Mouse (Mus musculus): ENCODE measurements around the gene Tpcn2. TPM values are rescaled to one million over a fixed set of nuclear protein-coding genes. Genes with fewer than 3 reads are reported as not detected.

The Tpcn2 gene
- polyA plus RNA-seq, 1 experiment, result 49.2 TPM

DNA sequence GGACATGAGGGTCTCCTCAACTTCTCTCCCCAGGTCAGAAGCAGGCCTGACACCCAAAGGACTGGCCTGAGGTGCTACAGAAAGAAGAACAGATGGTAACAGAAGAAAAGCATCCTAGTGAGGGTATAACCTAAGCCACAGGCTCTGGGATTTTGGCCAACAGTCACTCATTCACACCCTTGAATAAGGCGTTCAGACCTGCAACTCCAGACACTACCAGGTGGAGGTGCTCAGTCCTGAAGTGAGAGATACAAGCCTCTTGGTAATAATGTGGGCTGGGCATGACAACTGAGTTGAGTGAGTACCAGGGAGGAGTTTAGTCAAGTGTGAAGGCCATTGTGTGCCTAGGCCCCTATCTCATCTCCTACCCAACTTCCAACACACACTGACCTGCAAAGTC lies 129.7 kb downstream of the Tpcn2 start:
- WGBS, result 91% methylated on average over 1 of the region's 1 CpGs

DNA sequence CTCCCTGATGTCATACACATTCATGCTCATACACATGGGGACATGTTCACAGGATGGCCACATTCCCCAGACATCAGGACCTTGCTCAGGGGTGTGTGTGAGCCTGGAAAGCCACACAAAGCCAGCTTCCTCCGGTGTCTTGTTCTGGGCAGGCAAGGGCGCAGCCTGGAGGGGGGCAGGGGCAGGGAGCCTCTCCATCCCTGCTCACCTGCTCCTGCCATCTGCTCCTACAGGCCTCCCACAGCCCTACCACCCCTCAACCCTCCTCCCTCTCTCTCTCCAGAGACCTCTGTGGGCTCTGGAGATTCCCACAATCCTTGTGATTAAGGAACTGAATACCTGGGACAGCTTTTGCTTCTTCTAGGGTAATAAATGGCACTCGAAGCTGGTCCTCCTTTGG lies 132.0 kb downstream of the Tpcn2 start:
- 79% methylated on average over 3 of the region's 3 CpGs for whole genome bisulfite sequencing
- Histone ChIP-seq H3K36me3 (ENCODE audit: control insufficient read depth, insufficient read depth, low read length) (no peaks in the 10 kb centered on the region), H3K4me3 (ENCODE audit: control insufficient read depth, insufficient read depth, low read length) (no peak overlapping the region), H3K4me1 (replicated peaks; ENCODE audit: control insufficient read depth, insufficient read depth, low read length) (no peaks in the 10 kb centered on the region), H3K27me3 (ENCODE audit: control insufficient read depth, insufficient read depth, low read length) (no peaks in the 10 kb centered on the region), H3K27ac (ENCODE audit: control insufficient read depth, insufficient read depth, low read length) (no peak overlapping the region)
- no peak for DNase-seq
- TF ChIP-seq CTCF (IDR thresholded peaks at IDR 0.05; ENCODE audit: borderline replicate concordance, control insufficient read depth, extremely low read depth, insufficient read depth, low read length, poor library complexity) (no peak), POLR2A (IDR thresholded peaks at IDR 0.05; ENCODE audit: control insufficient read depth, extremely low read depth, insufficient read depth, low read length, poor library complexity) (no peak)

More for the DNA sequence above, 129.7 kb downstream of the Tpcn2 start:
- TF ChIP-seq CTCF (IDR thresholded peaks at IDR 0.05; ENCODE audit: borderline replicate concordance, control insufficient read depth, extremely low read depth, insufficient read depth, low read length, poor library complexity) (no peak), POLR2A (IDR thresholded peaks at IDR 0.05; ENCODE audit: control insufficient read depth, extremely low read depth, insufficient read depth, low read length, poor library complexity) (no peak)
- DNase-seq, result no peak
- H3K27ac ChIP-seq (ENCODE audit: control insufficient read depth, insufficient read depth, low read length), result no peak overlapping the region
- H3K4me1 ChIP-seq (replicated peaks; ENCODE audit: control insufficient read depth, insufficient read depth, low read length), result no peaks in the 10 kb centered on the region
- no peaks in the 10 kb centered on the region for H3K36me3 ChIP-seq (ENCODE audit: control insufficient read depth, insufficient read depth, low read length)
- H3K4me3 ChIP-seq (ENCODE audit: control insufficient read depth, insufficient read depth, low read length), result no peak overlapping the region
- no peaks in the 10 kb centered on the region for H3K27me3 ChIP-seq (ENCODE audit: control insufficient read depth, insufficient read depth, low read length)

DNA sequence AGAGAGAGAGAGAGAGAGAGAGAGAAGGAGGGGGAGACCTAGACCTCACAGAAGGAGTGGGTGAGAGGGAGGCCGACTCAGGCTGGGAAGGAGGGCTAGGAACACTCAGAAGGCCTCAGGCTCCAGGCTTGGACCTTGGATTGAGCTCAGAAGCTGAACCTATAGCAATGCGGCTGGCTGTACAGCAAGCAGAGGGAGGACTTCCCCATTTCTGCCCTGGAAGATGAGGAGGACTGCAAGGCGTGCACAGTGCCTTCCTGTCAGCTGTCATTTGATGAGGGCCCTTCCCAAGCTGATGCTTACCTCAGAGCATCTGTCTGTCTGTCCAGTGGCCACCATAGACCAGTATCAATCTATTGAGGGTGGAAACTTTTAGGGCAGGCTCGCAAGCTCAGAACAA lies 134.9 kb downstream of the Tpcn2 start:
- H3K4me3 ChIP-seq (ENCODE audit: control insufficient read depth, insufficient read depth, low read length), result no peak overlapping the region
- H3K36me3 ChIP-seq (ENCODE audit: control insufficient read depth, insufficient read depth, low read length), result no peaks in the 10 kb centered on the region
- no peaks in the 10 kb centered on the region for H3K27me3 ChIP-seq (ENCODE audit: control insufficient read depth, insufficient read depth, low read length)
- TF ChIP-seq CTCF (IDR thresholded peaks at IDR 0.05; ENCODE audit: borderline replicate concordance, control insufficient read depth, extremely low read depth, insufficient read depth, low read length, poor library complexity) (no peak), POLR2A (IDR thresholded peaks at IDR 0.05; ENCODE audit: control insufficient read depth, extremely low read depth, insufficient read depth, low read length, poor library complexity) (no peak)
- no peaks in the 10 kb centered on the region for H3K4me1 ChIP-seq (replicated peaks; ENCODE audit: control insufficient read depth, insufficient read depth, low read length)
- 43% methylated on average over 4 of the region's 4 CpGs for WGBS
- no peak for DNase-seq
- H3K27ac ChIP-seq (ENCODE audit: control insufficient read depth, insufficient read depth, low read length), result no peak overlapping the region

DNA sequence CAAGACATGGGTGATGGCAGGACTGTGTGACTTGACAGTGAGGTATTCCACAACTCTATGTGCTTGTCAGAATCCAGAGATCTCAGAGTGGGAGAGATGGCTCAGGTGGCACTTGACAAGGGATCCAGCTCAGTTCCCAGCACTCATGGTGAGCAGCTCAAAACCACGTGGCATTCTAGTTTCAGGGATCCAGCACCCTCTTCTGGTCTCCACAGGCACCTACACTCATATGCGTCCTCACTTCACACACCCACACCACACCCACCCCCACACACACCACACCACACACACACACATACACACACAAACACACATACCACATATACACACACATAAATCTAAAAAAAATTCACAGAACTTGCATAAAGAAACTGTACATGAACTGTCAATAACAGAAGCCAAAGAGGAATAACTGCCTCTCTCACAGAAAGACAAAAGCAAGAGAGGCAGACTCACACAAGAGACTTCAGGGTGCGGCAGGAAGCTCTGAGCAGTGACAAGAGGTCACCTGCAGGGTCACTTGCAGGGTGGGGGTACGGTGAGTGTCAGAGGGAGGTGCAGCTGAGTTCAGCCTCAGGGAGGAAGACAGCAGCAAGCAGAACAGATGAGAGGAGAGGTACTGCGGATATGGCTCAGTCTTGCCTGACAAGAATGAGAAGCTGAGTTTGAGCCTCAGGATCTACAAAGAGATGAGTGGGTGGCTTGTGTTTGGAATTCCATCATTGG lies 135.7 kb downstream of the Tpcn2 start:
- TF ChIP-seq POLR2A (IDR thresholded peaks at IDR 0.05; ENCODE audit: control insufficient read depth, extremely low read depth, insufficient read depth, low read length, poor library complexity) (no peak), CTCF (IDR thresholded peaks at IDR 0.05; ENCODE audit: borderline replicate concordance, control insufficient read depth, extremely low read depth, insufficient read depth, low read length, poor library complexity) (no peak)
- WGBS, result 87% methylated on average over 5 of the region's 5 CpGs
- Histone ChIP-seq H3K36me3 (ENCODE audit: control insufficient read depth, insufficient read depth, low read length) (no peaks in the 10 kb centered on the region), H3K27me3 (ENCODE audit: control insufficient read depth, insufficient read depth, low read length) (no peaks in the 10 kb centered on the region), H3K27ac (ENCODE audit: control insufficient read depth, insufficient read depth, low read length) (no peak overlapping the region), H3K4me1 (replicated peaks; ENCODE audit: control insufficient read depth, insufficient read depth, low read length) (no peaks in the 10 kb centered on the region), H3K4me3 (ENCODE audit: control insufficient read depth, insufficient read depth, low read length) (no peak overlapping the region)
- DNase-seq, result no peak

DNA sequence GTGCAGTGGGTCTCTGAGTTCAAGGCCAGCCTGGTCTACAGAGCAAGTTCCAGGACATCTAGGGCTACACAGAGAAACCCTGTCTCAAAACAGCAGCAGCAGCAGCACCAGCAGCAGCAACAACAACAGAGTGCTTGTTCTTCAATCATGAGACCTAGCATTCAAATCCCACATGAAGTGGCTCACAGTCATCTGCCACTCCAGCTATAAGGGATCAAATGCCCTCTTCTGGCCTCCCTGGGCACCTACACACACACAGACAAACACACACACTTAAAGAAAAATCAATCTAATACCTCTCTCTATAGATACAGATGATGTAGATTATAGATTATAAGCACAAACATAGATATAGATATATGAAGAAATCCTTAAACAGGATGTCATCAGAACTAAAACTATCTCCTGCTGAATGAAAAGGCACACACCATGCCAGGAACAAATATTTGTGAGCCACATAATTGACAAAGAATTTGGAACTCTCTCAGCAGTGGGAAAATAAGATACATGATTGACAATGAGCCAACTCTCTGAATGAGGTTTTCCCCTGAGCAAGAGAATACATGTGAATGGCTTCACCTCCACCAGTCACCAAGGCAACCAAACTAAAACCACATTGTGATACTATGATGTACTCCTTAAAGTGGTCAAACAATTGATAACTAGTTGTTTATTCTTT lies 137.4 kb downstream of the Tpcn2 start:
- Histone ChIP-seq H3K4me1 (replicated peaks; ENCODE audit: control insufficient read depth, insufficient read depth, low read length) (no peaks in the 10 kb centered on the region), H3K36me3 (ENCODE audit: control insufficient read depth, insufficient read depth, low read length) (no peaks in the 10 kb centered on the region), H3K27me3 (ENCODE audit: control insufficient read depth, insufficient read depth, low read length) (no peaks in the 10 kb centered on the region), H3K27ac (ENCODE audit: control insufficient read depth, insufficient read depth, low read length) (no peak overlapping the region), H3K4me3 (ENCODE audit: control insufficient read depth, insufficient read depth, low read length) (no peak overlapping the region)
- no peak for DNase-seq
- no peak for TF ChIP-seq POLR2A (IDR thresholded peaks at IDR 0.05; ENCODE audit: control insufficient read depth, extremely low read depth, insufficient read depth, low read length, poor library complexity)
- TF ChIP-seq CTCF (IDR thresholded peaks at IDR 0.05; ENCODE audit: borderline replicate concordance, control insufficient read depth, extremely low read depth, insufficient read depth, low read length, poor library complexity), result no peak

DNA sequence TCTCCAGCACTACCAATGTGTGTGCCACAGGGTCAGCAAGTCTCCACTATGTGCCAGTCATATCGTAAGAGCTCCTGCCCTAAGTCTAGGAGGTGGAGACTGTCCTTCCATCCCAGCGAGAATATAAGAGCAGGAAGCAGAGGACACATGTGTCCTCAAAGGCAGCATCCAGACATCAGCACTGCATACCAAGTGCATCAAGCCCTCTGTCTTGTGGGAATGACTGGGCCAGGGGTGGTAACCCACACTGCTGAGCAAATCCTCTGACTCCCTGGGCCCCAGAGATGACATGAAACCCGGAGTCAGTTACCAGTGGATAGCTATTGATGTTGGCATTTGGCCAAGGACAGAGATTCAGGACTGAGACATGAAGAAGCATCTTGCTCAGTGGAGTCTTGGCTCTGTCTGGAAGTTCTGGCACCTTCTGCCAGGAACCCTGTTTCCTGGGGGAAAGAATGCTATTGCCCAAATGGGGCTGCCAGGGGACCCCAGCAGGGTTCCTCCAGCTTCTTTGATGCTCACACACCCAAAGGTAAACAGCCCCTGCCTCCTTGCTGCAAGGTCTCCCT lies 140.2 kb downstream of the Tpcn2 start:
- Histone ChIP-seq H3K27ac (ENCODE audit: control insufficient read depth, insufficient read depth, low read length) (no peak overlapping the region), H3K4me3 (ENCODE audit: control insufficient read depth, insufficient read depth, low read length) (no peak overlapping the region), H3K27me3 (ENCODE audit: control insufficient read depth, insufficient read depth, low read length) (no peaks in the 10 kb centered on the region), H3K36me3 (ENCODE audit: control insufficient read depth, insufficient read depth, low read length) (no peaks in the 10 kb centered on the region), H3K4me1 (replicated peaks; ENCODE audit: control insufficient read depth, insufficient read depth, low read length) (no peaks in the 10 kb centered on the region)
- no peak for TF ChIP-seq CTCF (IDR thresholded peaks at IDR 0.05; ENCODE audit: borderline replicate concordance, control insufficient read depth, extremely low read depth, insufficient read depth, low read length, poor library complexity)
- TF ChIP-seq POLR2A (IDR thresholded peaks at IDR 0.05; ENCODE audit: control insufficient read depth, extremely low read depth, insufficient read depth, low read length, poor library complexity), result no peak
- no peak for DNase-seq
- WGBS, result 88% methylated on average over 3 of the region's 3 CpGs

Data from thymus, adult 2 months (tissue).